Mouse (Mus musculus): ENCODE data around the gene Pinlyp.

DNA sequence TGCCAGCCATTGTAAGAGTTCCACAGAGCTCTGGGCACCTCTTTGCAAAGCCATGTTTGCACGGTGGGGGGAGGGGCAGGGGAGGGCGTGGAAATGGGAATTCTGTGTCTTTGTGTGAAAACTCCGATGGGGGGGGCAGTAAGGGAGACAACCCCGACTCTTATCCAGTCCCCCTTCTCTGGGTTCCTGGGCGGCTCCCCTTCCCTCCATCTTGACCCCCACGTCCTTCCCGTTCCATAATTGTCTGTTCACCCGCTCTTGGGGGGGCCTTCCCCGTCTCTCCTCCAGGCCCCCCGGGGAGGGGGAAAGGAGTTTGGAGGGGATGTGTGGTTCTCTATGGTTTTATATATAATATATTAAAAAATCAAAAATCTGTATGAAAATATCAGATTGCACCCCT lies 41.9 kb downstream of the Pinlyp start:
- no peak for TF ChIP-seq CTCF (IDR thresholded peaks at IDR 0.05; ENCODE audit: low read depth)
- no peak for TF ChIP-seq EP300 (IDR thresholded peaks at IDR 0.05; ENCODE audit: low read depth)
